Comparison of ENCODE assay signal across 9 mouse cellular contexts in the genomic region with DNA sequence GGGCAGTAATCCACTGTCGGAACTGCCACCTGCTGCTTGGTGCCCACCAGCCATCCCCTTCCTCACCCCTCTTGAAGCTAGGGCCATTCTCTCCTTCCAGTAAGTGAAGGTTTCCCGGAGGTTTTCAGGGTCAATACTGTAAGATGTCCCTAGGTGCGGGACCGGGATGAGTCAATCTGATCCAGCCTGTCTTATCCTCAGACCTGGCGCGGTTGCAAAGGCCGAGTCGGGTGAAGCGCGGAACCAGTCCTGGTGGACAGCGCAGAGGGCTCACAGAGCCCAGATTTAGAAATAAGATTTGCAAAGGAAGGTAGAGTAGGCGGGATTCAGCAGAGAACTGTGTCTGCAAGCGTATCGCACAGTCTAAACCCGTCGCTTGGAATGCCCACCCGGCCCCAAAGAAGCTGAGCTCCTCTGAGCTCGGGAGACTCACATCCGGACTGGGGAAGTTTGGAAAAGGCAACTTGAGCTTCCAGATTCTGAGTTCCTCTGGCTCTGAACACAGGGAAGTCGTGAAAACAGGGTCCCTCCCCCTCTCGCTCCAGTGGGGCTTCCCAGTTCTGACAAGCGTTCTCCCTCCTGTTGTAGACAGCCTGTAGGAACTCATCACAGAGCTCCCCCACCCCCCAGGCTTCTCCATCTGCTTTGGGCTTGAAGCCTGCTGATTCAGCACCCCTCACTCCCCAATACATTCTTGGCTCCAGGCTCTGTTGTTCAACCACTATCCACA. TPM values are rescaled to one million over a fixed set of nuclear protein-coding genes. Genes with fewer than 3 reads are reported as not detected.
A peak's percentile ranks its signal among the peaks of the same experiment; 100 is the strongest.
DNase-seq lines count a peak whose midpoint lies in the region; ATAC-seq lines count a peak whose summit lies in the region.
"Had no signal": no experiment of that assay in that cellular context is flagged by ENCODE, and none has a peak within 500 bp of the region (broad histone marks: within the 10 kb centered on the region; RNA-seq: fewer than 3 reads in every experiment).

No protein-coding gene starts in this region.

- H3K36me3 ChIP-seq in lung, embryonic 15.5 days: no peaks in the 10 kb centered on the region
- no peaks in the 10 kb centered on the region for H3K36me3 ChIP-seq in heart, embryonic 16.5 days (ENCODE audit: control insufficient read depth, insufficient read depth)
- no peaks in the 10 kb centered on the region for H3K36me3 ChIP-seq in neural tube, embryonic 14.5 days (ENCODE audit: control insufficient read depth, insufficient read depth, low read length)

- H3K4me1 ChIP-seq in lung, embryonic 15.5 days: peaks cover 35% of the 10 kb centered on the region
- H3K4me1 ChIP-seq in heart, embryonic 16.5 days (ENCODE audit: control insufficient read depth, insufficient read depth, low read length): peaks cover 17% of the 10 kb centered on the region
- H3K4me1 ChIP-seq in neural tube, embryonic 14.5 days (ENCODE audit: control insufficient read depth, insufficient read depth, low read length): peaks cover 16% of the 10 kb centered on the region

- peaks cover 100% of the 10 kb centered on the region for H3K27me3 ChIP-seq in lung, embryonic 15.5 days
- peaks cover 86% of the 10 kb centered on the region for H3K27me3 ChIP-seq in heart, embryonic 16.5 days (ENCODE audit: control insufficient read depth, insufficient read depth, low read length)
- H3K27me3 ChIP-seq in neural tube, embryonic 14.5 days (ENCODE audit: control insufficient read depth, insufficient read depth, low read length): peaks cover 55% of the 10 kb centered on the region

- no peak for DNase-seq in lung, postnatal 36 days
- peak; percentile 40 for DNase-seq in embryo, embryonic 10.5 days (ENCODE audit: low spot score)
- peak; percentile 72 to 81 for DNase-seq in left cerebral cortex, postnatal 14 days (ENCODE audit: low spot score in 2 of 2)
- no peak for DNase-seq in urinary bladder, postnatal 4 days (ENCODE audit: low spot score in 2 of 2)

- no peaks in the 10 kb centered on the region for H3K9me3 ChIP-seq in lung, embryonic 15.5 days
- H3K9me3 ChIP-seq in heart, embryonic 16.5 days (replicated peaks; ENCODE audit: control insufficient read depth, low read length): no peaks in the 10 kb centered on the region
- no peaks in the 10 kb centered on the region for H3K9me3 ChIP-seq in neural tube, embryonic 14.5 days (ENCODE audit: control insufficient read depth, low read length)

- peak overlapping the region; percentile 75 for H3K4me2 ChIP-seq in lung, embryonic 15.5 days
- H3K4me2 ChIP-seq in heart, embryonic 16.5 days (ENCODE audit: low read depth, low read length): peak overlapping the region; percentile 73
- H3K4me2 ChIP-seq in neural tube, embryonic 14.5 days (ENCODE audit: low read depth, low read length): peak overlapping the region; percentile 46

- H3K9ac ChIP-seq in lung, embryonic 15.5 days: no peak overlapping the region
- peak overlapping the region; percentile 28; the same call in 1 of the 2 replicates for H3K9ac ChIP-seq in heart, embryonic 16.5 days (ENCODE audit: low read length)
- no peak overlapping the region; the same call in 1 of the 2 replicates for H3K9ac ChIP-seq in neural tube, embryonic 14.5 days (replicated peaks; ENCODE audit: low read depth, low read length)
- H3K9ac ChIP-seq: liver, embryonic 14.5 days had no signal

- intact Hi-C loops in left cerebral cortex, postnatal 14 days (cut with DNase I): no loop called here

- peak overlapping the region; percentile 40 for H3K4me3 ChIP-seq in lung, embryonic 15.5 days
- H3K4me3 ChIP-seq in heart, embryonic 16.5 days (ENCODE audit: low read length): peak overlapping the region; percentile 53
- H3K4me3 ChIP-seq in neural tube, embryonic 14.5 days (ENCODE audit: low read depth, low read length): peak overlapping the region; percentile 31; the same call in 1 of the 2 replicates

- no peak overlapping the region for H3K27ac ChIP-seq in lung, embryonic 15.5 days
- no peak overlapping the region for H3K27ac ChIP-seq in heart, embryonic 16.5 days (ENCODE audit: low read length)
- H3K27ac ChIP-seq in neural tube, embryonic 14.5 days (ENCODE audit: low read depth, low read length): no peak overlapping the region
- H3K27ac ChIP-seq: liver, embryonic 14.5 days had no signal

- ATAC-seq in lung, embryonic 15.5 days (ENCODE audit: borderline replicate concordance, extremely low read depth, low FRiP score, low TSS enrichment): no peak; the same call in 1 of the 2 replicates
- ATAC-seq in heart, embryonic 16.5 days (replicated peaks; ENCODE audit: extremely low read depth, insufficient read depth, low FRiP score): no peak
- peak; percentile 24; the same call in 1 of the 2 replicates for ATAC-seq in neural tube, embryonic 14.5 days (ENCODE audit: low read depth)
- ATAC-seq in megakaryocyte progenitor cell, adult 5-6 weeks (replicated peaks; ENCODE audit: poor library complexity): no peak

- WGBS in lung, embryonic 15.5 days: 2% methylated on average over 22 of the region's 22 CpGs
- 1% methylated on average over 22 of the region's 22 CpGs for WGBS in heart, embryonic 16.5 days
- WGBS in neural tube, embryonic 14.5 days: 1% methylated on average over 22 of the region's 22 CpGs

RNA-seq across cellular contexts. Expression of gene Kcnh3, which starts 0.6 kb away (rescaled TPM):
- 0.65 and 0.79 TPM in 2 replicates for polyA plus RNA-seq in lung, embryonic 15.5 days (2015; fragmentation: Nextera tagmentation; extraction: Ambion mirVana)
- polyA plus RNA-seq in heart, embryonic 16.5 days (2015; fragmentation: Nextera tagmentation; extraction: Ambion mirVana): 1.3 TPM in 2 replicates
- 100 to 1,000 TPM; 161 to 175 TPM for total RNA-seq in left cerebral cortex, postnatal 14 days (2021)
- polyA plus RNA-seq in neural tube, embryonic 14.5 days (2014; fragmentation: Nextera tagmentation; extraction: Ambion mirVana): 0.63 and 0.66 TPM in 2 replicates
- total RNA-seq in megakaryocyte progenitor cell, adult 5-6 weeks (2015): not detected in 2 replicates
- not detected in 2 replicates for total RNA-seq in megakaryocyte progenitor cell, adult 5-6 weeks (2017)

RNA-seq across cellular contexts. Expression of gene Mcrs1, which starts 26.5 kb away (rescaled TPM):
- polyA plus RNA-seq in lung, embryonic 15.5 days (2015; fragmentation: Nextera tagmentation; extraction: Ambion mirVana): 141 TPM in 2 replicates
- polyA plus RNA-seq in heart, embryonic 16.5 days (2015; fragmentation: Nextera tagmentation; extraction: Ambion mirVana): 155 and 163 TPM in 2 replicates
- 10 to 100 TPM; 93.7 to 99.6 TPM for total RNA-seq in left cerebral cortex, postnatal 14 days (2021)
- 202 and 213 TPM in 2 replicates for polyA plus RNA-seq in neural tube, embryonic 14.5 days (2014; fragmentation: Nextera tagmentation; extraction: Ambion mirVana)
- total RNA-seq in megakaryocyte progenitor cell, adult 5-6 weeks (2015): 37.8 and 41.4 TPM in 2 replicates
- total RNA-seq in megakaryocyte progenitor cell, adult 5-6 weeks (2017): 28.2 and 39.7 TPM in 2 replicates

Comparison
In these comparisons a context has a peak if more than half of its experiments do, and no peak if none do; other contexts are left out.
1. DNase-seq: peak in embryo, embryonic 10.5 days (single experiment) and left cerebral cortex, postnatal 14 days (2 of 2); none in lung, postnatal 36 days (single experiment) and urinary bladder, postnatal 4 days (0 of 2).
2. Peak in every context shown above with its lines, with median percentiles within 50 percentile points of each other: H3K4me2 ChIP-seq and H3K4me3 ChIP-seq.